Mouse (Mus musculus) cerebellum, adult 2 months (tissue): Measurements from ENCODE around the gene Zfp276.

Experiments used
- CTCF ChIP-seq: fragments of 200-500 bp; IDR thresholded peaks from 2 replicates; pipeline ENCODE4 v1.5.1; 2011; ENCODE audit warnings: low read depth, mild to moderate bottlenecking, control low read depth, low read length, moderate library complexity, borderline replicate concordance; ENCODE audit not compliant: insufficient read depth
- POLR2A ChIP-seq: fragments of 200-500 bp; IDR thresholded peaks from 2 replicates; pipeline ENCODE4 v1.6.1; 2011; ENCODE audit warnings: low read length, control low read depth, borderline replicate concordance; ENCODE audit not compliant: insufficient read depth

DNA sequence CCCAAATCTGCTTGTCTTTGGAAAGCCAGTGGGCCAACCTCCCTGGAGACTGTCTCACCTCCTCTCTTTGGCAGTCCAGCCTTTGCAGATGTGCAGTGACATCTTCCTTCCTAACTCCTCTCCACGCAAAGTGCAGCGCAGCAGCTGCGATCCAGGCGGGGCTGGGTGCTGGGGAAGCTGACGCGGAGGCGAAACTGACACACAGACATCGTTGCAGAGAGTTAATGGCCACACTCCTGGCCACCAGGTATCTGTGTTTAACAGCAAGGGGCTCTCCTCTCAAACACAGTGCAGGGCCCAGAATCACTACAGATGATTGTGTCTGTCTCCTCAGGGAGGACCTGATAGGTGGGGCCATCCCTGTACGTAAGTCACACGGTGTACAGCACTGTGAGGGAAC, 17.2 kb downstream of the Zfp276 start:
- no peak for TF ChIP-seq CTCF
- no peak for TF ChIP-seq POLR2A
